Mouse (Mus musculus) forebrain, embryonic 11.5 days (tissue): Measurements from ENCODE around the gene Cdkal1. TPM values are rescaled to one million over a fixed set of nuclear protein-coding genes. Genes with fewer than 3 reads are reported as not detected.

Experiments used
- ATAC-seq: fragments of 200-750 bp; cut with Nextera tagmentation; replicated peaks from 2 replicates; pipeline ENCODE4 v1.8.0; 2017; ENCODE audit warnings: moderate TSS enrichment; ENCODE audit not compliant: low FRiP score
- DNase-seq: peaks from one replicate; pipeline ENCODE4 v3.0.0-alpha.2; 2017; ENCODE audit warnings: low spot score
- H3K27ac ChIP-seq: fragments of 300-500 bp; sonication (generic); 2 replicates; pipeline ENCODE4 v1.5.1; 2014; ENCODE audit warnings: low read depth, low read length
- H3K27me3 ChIP-seq: fragments of 300-500 bp; sonication (generic); 2 replicates; pipeline ENCODE4 v1.6.1; 2014; ENCODE audit warnings: mild to moderate bottlenecking, low read length, mixed read lengths; ENCODE audit not compliant: control insufficient read depth, insufficient read depth
- H3K36me3 ChIP-seq: fragments of 300-500 bp; sonication (generic); 2 replicates; pipeline ENCODE4 v1.6.1; 2014; ENCODE audit warnings: mild to moderate bottlenecking, low read length, moderate library complexity, mixed read lengths; ENCODE audit not compliant: control insufficient read depth, insufficient read depth
- H3K4me1 ChIP-seq: fragments of 300-500 bp; sonication (generic); replicated peaks from 2 replicates; pipeline ENCODE4 v1.6.1; 2014; ENCODE audit warnings: low read length, mixed read lengths; ENCODE audit not compliant: control insufficient read depth, insufficient read depth
- H3K4me2 ChIP-seq: fragments of 300-500 bp; sonication (generic); 2 replicates; pipeline ENCODE4 v1.6.1; 2014; ENCODE audit warnings: low read depth, mild to moderate bottlenecking, low read length, moderate library complexity, mixed read lengths; ENCODE audit not compliant: severe bottlenecking
- H3K4me3 ChIP-seq: fragments of 300-500 bp; sonication (generic); 2 replicates; pipeline ENCODE4 v1.5.1; 2014; ENCODE audit warnings: low read depth, low read length
- H3K9ac ChIP-seq: fragments of 300-500 bp; sonication (generic); 2 replicates; pipeline ENCODE4 v1.6.1; 2014; ENCODE audit warnings: low read length
- H3K9me3 ChIP-seq: fragments of 300-500 bp; sonication (generic); 2 replicates; pipeline ENCODE4 v1.6.1; 2016; ENCODE audit warnings: low read length, mixed read lengths; ENCODE audit not compliant: control insufficient read depth
- WGBS: fragments of 180-500 bp; shearing (Covaris S2); extraction: QIAGEN DNeasy Blood & Tissue Kit; methylation state at CpG from one replicate; pipeline ENCODE4 v1.1.7; 2014; 5-methylcytosine and 5-hydroxymethylcytosine counted together
- polyA plus RNA-seq: library from polyadenylated mRNA; unstranded; fragments of >200 nt; fragmentation: Nextera tagmentation; extraction: Ambion mirVana; gene quantifications from 2 replicates; pipeline ENCODE4 v1.2.1, GENCODE M21; 2014

The Cdkal1 gene
- polyA plus RNA-seq, 1 experiment from 2014 or later, result 38.9 TPM

DNA sequence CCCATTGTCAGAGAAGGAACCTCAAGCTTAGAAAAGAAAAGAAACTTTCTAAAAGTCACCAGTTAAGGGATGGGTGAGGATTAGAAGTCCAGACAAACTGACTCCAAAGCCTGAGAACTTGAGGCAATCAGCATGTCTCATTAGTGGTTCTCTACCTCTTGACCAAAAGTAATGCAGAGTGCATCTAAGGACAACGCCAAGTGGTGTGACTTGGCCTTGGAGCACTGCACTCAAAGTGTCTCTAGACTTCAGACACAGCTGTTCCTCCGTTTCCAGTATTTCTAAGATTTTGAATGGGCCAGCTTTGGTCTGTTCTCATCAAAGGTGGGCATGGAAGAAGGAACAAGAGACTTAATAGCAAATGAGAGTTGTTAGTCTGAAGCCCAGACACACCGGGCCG, 74.1 kb downstream of the Cdkal1 start:
- Histone ChIP-seq H3K36me3 (no peaks in the 10 kb centered on the region), H3K4me1 (no peaks in the 10 kb centered on the region), H3K9me3 (no peaks in the 10 kb centered on the region), H3K27ac (no peak overlapping the region), H3K27me3 (no peaks in the 10 kb centered on the region), H3K4me2 (no peak overlapping the region), H3K9ac (no peak overlapping the region), H3K4me3 (no peak overlapping the region)
- WGBS, result 83% methylated on average over 4 of the region's 4 CpGs
- ATAC-seq, result no peak
- DNase-seq, result no peak

DNA sequence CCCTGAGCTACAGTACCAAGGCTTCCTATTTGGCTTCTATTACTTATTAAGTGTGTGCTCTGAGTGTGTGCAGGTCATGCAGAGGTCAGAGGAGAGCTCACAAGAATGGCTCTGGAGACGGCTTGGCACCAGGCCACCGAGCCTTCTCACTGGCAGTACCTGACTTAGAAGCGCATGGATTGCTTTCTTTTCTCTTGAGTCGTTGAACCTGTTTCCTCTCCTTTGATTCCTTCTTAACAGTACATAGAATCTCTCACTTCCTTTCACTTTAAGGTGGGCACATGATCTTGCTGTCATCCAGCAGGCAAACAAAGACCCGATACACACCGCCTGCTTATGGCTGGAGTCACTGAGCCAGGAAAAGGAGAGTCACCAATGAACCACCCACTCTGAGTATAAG, 74.8 kb downstream of the Cdkal1 start:
- Histone ChIP-seq H3K9me3 (no peaks in the 10 kb centered on the region), H3K27ac (no peak overlapping the region), H3K4me2 (no peak overlapping the region), H3K36me3 (no peaks in the 10 kb centered on the region; the same call in 1 of the 2 replicates), H3K4me1 (no peaks in the 10 kb centered on the region), H3K27me3 (no peaks in the 10 kb centered on the region), H3K4me3 (no peak overlapping the region), H3K9ac (no peak overlapping the region)
- 69% methylated on average over 6 of the region's 6 CpGs for WGBS
- ATAC-seq (no peak), DNase-seq (no peak)

DNA sequence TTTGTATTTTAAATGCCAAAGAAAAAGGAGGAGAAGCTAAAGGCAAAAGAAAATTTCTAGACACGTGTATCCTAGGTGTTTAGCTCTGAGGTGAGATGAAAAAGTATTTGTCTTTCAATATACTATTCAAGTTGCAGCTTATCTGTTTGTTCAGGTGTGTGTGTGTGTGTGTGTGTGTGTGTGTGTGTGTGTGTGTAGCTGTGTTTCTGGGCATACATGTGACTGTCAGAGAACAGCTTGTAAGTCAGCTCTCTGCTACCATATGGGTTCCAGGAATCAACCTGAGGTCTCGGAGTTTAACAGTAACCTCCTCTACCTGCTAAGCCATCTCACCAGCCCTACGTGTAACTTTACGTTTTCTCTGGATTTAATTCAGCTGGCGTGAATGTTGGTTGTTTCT, 76.0 kb downstream of the Cdkal1 start:
- H3K9ac ChIP-seq, result no peak overlapping the region
- ATAC-seq (no peak), DNase-seq (no peak)
- no peaks in the 10 kb centered on the region; the same call in 1 of the 2 replicates for H3K36me3 ChIP-seq
- 91% methylated on average over 5 of the region's 5 CpGs for WGBS
- no peak overlapping the region for H3K27ac ChIP-seq
- H3K4me2 ChIP-seq, result no peak overlapping the region
- H3K4me3 ChIP-seq, result no peak overlapping the region
- H3K9me3 ChIP-seq, result no peaks in the 10 kb centered on the region
- H3K27me3 ChIP-seq, result no peaks in the 10 kb centered on the region
- no peaks in the 10 kb centered on the region for H3K4me1 ChIP-seq

DNA sequence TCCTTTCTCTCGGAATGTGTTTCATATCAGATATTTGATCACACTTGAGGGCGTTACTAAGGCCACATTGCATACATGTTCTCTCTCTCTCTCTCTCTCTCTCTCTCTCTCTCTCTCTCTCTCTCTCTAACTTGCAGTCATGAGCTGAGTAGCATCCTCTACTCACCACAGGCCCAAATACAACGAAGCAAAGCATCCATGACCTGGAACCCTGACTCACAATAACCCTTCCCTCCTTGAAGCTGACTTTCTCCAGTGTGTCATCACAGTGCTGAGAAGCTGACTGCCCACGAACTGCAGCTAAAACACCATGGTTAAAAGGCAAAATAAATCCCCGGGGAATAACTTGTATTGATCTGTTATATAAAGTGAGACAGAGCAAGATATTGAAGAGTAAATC, 76.4 kb downstream of the Cdkal1 start:
- ATAC-seq (no peak), DNase-seq (no peak)
- no peaks in the 10 kb centered on the region for H3K27me3 ChIP-seq
- H3K4me3 ChIP-seq, result no peak overlapping the region
- no peak overlapping the region for H3K9ac ChIP-seq
- H3K9me3 ChIP-seq, result no peaks in the 10 kb centered on the region
- H3K27ac ChIP-seq, result no peak overlapping the region
- no peaks in the 10 kb centered on the region for H3K4me1 ChIP-seq
- WGBS, result 82% methylated on average over 5 of the region's 5 CpGs
- H3K4me2 ChIP-seq, result no peak overlapping the region
- H3K36me3 ChIP-seq, result no peaks in the 10 kb centered on the region; the same call in 1 of the 2 replicates

DNA sequence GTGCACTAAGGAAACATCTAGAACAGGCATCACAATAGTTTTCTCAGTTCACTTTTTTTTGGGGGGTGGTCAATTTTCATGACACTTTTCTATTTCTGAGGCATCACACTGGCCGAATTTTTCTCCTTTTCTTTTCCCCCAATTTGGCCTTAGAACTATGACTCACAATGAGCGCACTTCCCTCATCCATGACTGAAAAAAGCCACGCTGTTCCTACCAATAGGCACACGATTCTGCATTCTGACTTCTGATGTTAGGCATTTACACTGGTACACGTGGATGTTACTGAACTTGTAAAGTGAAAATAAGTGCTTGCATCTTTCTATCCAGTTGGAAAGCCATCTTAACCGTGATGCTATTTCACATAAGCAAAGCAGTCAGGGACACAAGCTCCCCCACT, 77.3 kb downstream of the Cdkal1 start:
- no peaks in the 10 kb centered on the region for H3K4me1 ChIP-seq
- no peaks in the 10 kb centered on the region for H3K9me3 ChIP-seq
- H3K36me3 ChIP-seq, result no peaks in the 10 kb centered on the region; the same call in 1 of the 2 replicates
- WGBS, result 85% methylated on average over 6 of the region's 6 CpGs
- no peak overlapping the region for H3K4me2 ChIP-seq
- ATAC-seq (no peak), DNase-seq (no peak)
- H3K9ac ChIP-seq, result no peak overlapping the region
- no peak overlapping the region for H3K4me3 ChIP-seq
- no peaks in the 10 kb centered on the region for H3K27me3 ChIP-seq
- no peak overlapping the region for H3K27ac ChIP-seq

DNA sequence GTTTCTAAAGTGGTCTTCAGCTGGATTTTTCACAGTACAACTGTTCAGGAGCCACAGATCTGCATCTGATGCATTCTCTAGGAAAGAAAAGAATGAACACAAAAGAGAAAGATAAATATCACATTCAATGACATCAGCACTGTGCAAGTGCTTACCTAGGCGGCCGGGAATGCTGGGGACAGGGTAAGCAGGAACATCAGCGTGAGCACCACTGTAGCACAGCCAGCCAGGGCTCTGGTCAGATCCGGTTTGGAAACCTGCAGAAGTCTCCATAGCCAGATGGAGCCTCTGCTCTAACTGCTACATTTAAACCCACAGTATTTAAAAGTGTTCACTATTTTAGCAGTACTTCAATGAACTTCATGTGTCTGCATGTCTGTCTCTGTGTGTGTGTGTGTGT, 78.2 kb downstream of the Cdkal1 start:
- H3K9me3 ChIP-seq, result no peaks in the 10 kb centered on the region
- H3K4me3 ChIP-seq, result no peak overlapping the region
- H3K36me3 ChIP-seq, result no peaks in the 10 kb centered on the region; the same call in 1 of the 2 replicates
- H3K4me1 ChIP-seq, result no peaks in the 10 kb centered on the region
- no peaks in the 10 kb centered on the region for H3K27me3 ChIP-seq
- WGBS, result 90% methylated on average over 4 of the region's 4 CpGs
- no peak overlapping the region for H3K4me2 ChIP-seq
- no peak for DNase-seq
- ATAC-seq, result no peak
- no peak overlapping the region for H3K9ac ChIP-seq
- no peak overlapping the region for H3K27ac ChIP-seq

DNA sequence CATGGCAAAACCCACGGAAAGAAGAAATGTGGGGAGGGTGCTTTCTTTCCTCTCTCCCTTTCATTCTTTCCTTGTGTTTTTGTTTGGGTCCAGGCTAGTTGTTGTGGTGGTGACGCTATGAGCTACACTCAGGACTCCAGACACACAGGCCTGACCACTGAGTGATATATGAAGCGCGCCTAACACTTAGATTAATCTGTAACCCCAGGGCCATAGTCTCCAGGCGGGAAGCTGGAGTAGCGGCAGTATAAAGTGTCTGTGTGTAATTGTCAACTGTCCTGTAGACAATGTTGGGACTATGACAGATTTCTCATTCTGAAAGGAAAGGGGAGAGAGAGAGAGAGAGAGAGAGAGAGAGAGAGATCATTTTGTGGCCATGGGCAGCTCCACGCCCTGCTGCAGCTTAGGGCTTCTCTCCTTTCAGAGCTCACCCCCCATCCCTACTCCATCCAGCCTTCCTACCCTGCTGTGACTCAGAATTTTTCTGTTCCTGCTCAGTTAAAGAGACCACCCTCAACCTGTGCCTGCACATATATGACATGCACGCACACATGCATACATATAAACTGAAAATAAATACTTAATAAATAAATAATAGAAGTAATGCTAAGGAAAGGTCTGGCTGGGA, 79.8 kb downstream of the Cdkal1 start:
- Histone ChIP-seq H3K9me3 (no peaks in the 10 kb centered on the region), H3K9ac (no peak overlapping the region), H3K36me3 (no peaks in the 10 kb centered on the region; the same call in 1 of the 2 replicates), H3K4me2 (no peak overlapping the region), H3K4me1 (no peaks in the 10 kb centered on the region; the same call in 1 of the 2 replicates), H3K4me3 (no peak overlapping the region), H3K27me3 (no peaks in the 10 kb centered on the region), H3K27ac (no peak overlapping the region)
- ATAC-seq (no peak), DNase-seq (no peak)
- WGBS, result 77% methylated on average over 8 of the region's 8 CpGs

DNA sequence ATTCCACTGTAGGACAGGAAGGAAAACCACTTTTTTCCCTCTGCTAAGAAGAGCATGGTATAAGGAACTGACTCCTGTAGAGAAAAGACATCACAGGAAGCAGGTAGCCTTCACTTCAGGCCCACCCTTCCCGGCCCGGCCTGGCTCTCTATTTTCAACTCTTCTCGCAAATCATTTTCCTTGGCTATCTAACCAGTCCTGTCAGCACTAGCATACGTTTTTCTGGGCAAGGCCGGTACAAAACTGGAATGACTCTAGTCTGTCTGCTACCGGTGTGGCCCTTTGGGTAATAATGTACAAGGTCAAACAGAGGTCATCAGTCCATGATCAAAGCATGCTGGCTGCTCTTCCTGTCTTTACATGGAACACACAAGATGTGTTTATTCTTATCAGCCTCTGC, 81.9 kb downstream of the Cdkal1 start:
- DNase-seq, result no peak
- 85% methylated on average over 6 of the region's 6 CpGs for WGBS
- Histone ChIP-seq H3K9ac (no peak overlapping the region), H3K36me3 (no peaks in the 10 kb centered on the region; the same call in 1 of the 2 replicates), H3K9me3 (no peaks in the 10 kb centered on the region), H3K4me3 (no peak overlapping the region), H3K27ac (no peak overlapping the region), H3K4me2 (no peak overlapping the region), H3K4me1 (peaks cover 6% of the 10 kb centered on the region; the same call in 1 of the 2 replicates), H3K27me3 (no peaks in the 10 kb centered on the region)
- ATAC-seq, result no peak

DNA sequence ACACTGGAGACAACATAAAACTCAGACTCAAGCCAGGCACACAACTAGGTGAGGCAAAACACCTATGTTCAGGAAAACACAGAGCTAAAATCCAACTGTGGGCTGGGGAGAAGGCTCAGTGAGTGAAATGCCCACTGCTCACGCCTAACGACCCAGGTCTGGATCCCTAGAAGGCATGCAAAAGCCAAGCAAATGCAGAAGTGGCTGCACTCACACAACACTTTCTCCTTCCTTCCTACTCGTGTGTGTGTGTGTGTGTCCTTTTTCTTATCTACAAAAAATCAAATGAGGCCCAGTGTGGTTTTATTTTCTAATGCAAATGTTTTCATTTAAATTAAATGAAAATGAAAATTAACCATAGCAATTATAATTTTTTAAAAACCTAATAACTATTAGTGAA, 82.5 kb downstream of the Cdkal1 start:
- Histone ChIP-seq H3K4me1 (peaks cover 8% of the 10 kb centered on the region; the same call in 1 of the 2 replicates), H3K27ac (no peak overlapping the region), H3K36me3 (no peaks in the 10 kb centered on the region; the same call in 1 of the 2 replicates), H3K27me3 (no peaks in the 10 kb centered on the region), H3K4me3 (no peak overlapping the region), H3K9ac (no peak overlapping the region), H3K4me2 (no peak overlapping the region), H3K9me3 (no peaks in the 10 kb centered on the region)
- ATAC-seq (no peak), DNase-seq (no peak)
- 61% methylated on average over 3 of the region's 3 CpGs for WGBS
